Mouse (Mus musculus) left cerebral cortex, postnatal 10 days (tissue): ENCODE data around the gene Adamts7. TPM values are rescaled to one million over a fixed set of nuclear protein-coding genes. Genes with fewer than 3 reads are reported as not detected.

Experiments
- DNase-seq, 2 experiments: peaks; one replicate each; pipeline ENCODE4 v3.0.0; 2021 to 2022; ENCODE audit warnings: low spot score in 2 of 2, mixed read lengths in 1 of 2; ENCODE audit errors: extremely low spot score in 1 of 2
- intact Hi-C: fragments of 180-260 bp; cut with DNase I; formaldehyde crosslinking; loops from one replicate; pipeline ENCODE4 v1.15.1; 2025
- total RNA-seq, 2 experiments: library from RNA; stranded (reverse); gene quantifications; 2 replicates each; pipeline ENCODE4 v1.2.3; 2021

Gene Adamts7
- total RNA-seq: 1 to 10 TPM in 1 of 2 experiments, under 1 TPM in 1; 0.94 to 1.1 TPM

GRCm38 (mm10) chr9:90162926-90163748 is at the start of gene Adamts7:
TSS of gene Adamts7 (plus strand) at chr9:90163069.
- intact Hi-C loops: no loop called here
- DNase-seq: peak; percentile 20 to 76

- no peak for DNase-seq
- intact Hi-C loops: no loop called here
These were observed 49.7 kb upstream of the Adamts7 start for GRCm38 (mm10) chr9:90113151-90113550.

- peak; percentile 86 to 94 for DNase-seq
- intact Hi-C loops: no loop called here
These were observed 49.0 kb upstream of the Adamts7 start for GRCm38 (mm10) chr9:90113651-90114566.

GRCm38 (mm10) chr9:90114567-90115307 is 48.1 kb upstream of the Adamts7 start, which contains the start of gene Morf4l1:
TSS of gene Morf4l1 (minus strand) at chr9:90114774.
- DNase-seq: peak; percentile 98 to 99
- intact Hi-C loops: no loop called here

GRCm38 (mm10) chr9:90115308-90115700 is 47.6 kb upstream of the Adamts7 start:
- intact Hi-C loops: no loop called here
- no peak for DNase-seq

- intact Hi-C loops: no loop called here
- no peak for DNase-seq
These were observed 45.6 kb upstream of the Adamts7 start for GRCm38 (mm10) chr9:90117234-90117633.

GRCm38 (mm10) chr9:90122246-90122740 is 40.6 kb upstream of the Adamts7 start:
- intact Hi-C loops: no loop called here
- no peak for DNase-seq

- DNase-seq: no peak
- intact Hi-C loops: no loop called here
These were observed 38.6 kb upstream of the Adamts7 start for GRCm38 (mm10) chr9:90124156-90124872.

- intact Hi-C loops: no loop called here
These were observed 38.0 kb upstream of the Adamts7 start for GRCm38 (mm10) chr9:90124873-90125245.

GRCm38 (mm10) chr9:90125416-90126099 is 37.3 kb upstream of the Adamts7 start:
- intact Hi-C loops: no loop called here

More at GRCm38 (mm10) chr9:90124873-90125245, 38.0 kb upstream of the Adamts7 start:
- DNase-seq: no peak

GRCm38 (mm10) chr9:90126260-90127010 is 36.4 kb upstream of the Adamts7 start:
- intact Hi-C loops: no loop called here
- peak; percentile 65 to 77 for DNase-seq

More at GRCm38 (mm10) chr9:90125416-90126099, 37.3 kb upstream of the Adamts7 start:
- DNase-seq: no peak

GRCm38 (mm10) chr9:90127146-90127545 is 35.7 kb upstream of the Adamts7 start:
- DNase-seq: no peak
- intact Hi-C loops: no loop called here

GRCm38 (mm10) chr9:90128636-90129201 is 34.1 kb upstream of the Adamts7 start:
- DNase-seq: no peak
- intact Hi-C loops: no loop called here

GRCm38 (mm10) chr9:90133562-90134355 is 29.1 kb upstream of the Adamts7 start:
- intact Hi-C loops: no loop called here
- DNase-seq: no peak

GRCm38 (mm10) chr9:90135466-90135865 is 27.4 kb upstream of the Adamts7 start:
- DNase-seq: no peak
- intact Hi-C loops: no loop called here
